Mouse (Mus musculus) embryonic fibroblast, embryonic 13.5 days (primary cell): Measurements from ENCODE around the gene E2f7. TPM values are rescaled to one million over a fixed set of nuclear protein-coding genes. Genes with fewer than 3 reads are reported as not detected.

Source experiments
- H3K27ac ChIP-seq: 2 replicates; pipeline ENCODE4 v1.5.1; 2012; ENCODE audit warnings: low read length, control low read depth, inconsistent platforms; ENCODE audit not compliant: insufficient read depth
- H3K4me1 ChIP-seq: 2 replicates; pipeline ENCODE4 v1.6.1; 2011; ENCODE audit warnings: low read length; ENCODE audit not compliant: control insufficient read depth, insufficient read depth
- H3K4me3 ChIP-seq: 2 replicates; pipeline ENCODE4 v1.5.1; 2011; ENCODE audit warnings: mild to moderate bottlenecking, control low read depth, low read length; ENCODE audit not compliant: insufficient read depth
- CTCF ChIP-seq: IDR thresholded peaks from 2 replicates; pipeline ENCODE4 v1.5.1; 2011; ENCODE audit warnings: mild to moderate bottlenecking, control low read depth, low read length, moderate library complexity, borderline replicate concordance; ENCODE audit not compliant: insufficient read depth
- POLR2A ChIP-seq: IDR thresholded peaks from 2 replicates; pipeline ENCODE4 v1.6.1; 2011; ENCODE audit warnings: low read depth, mild to moderate bottlenecking, control low read depth, low read length, moderate library complexity
- polyA plus RNA-seq: library from polyadenylated mRNA; stranded (reverse); fragments of >200 nt; gene quantifications from 2 replicates; pipeline ENCODE4 v1.2.4, GENCODE M21; 2011; ENCODE audit warnings: low read depth; ENCODE audit not compliant: missing spikeins, insufficient read length

The E2f7 gene
- polyA plus RNA-seq, 1 experiment = 10.9 TPM

- H3K27ac ChIP-seq = peak overlapping the region; percentile 58; the same call in 1 of the 2 replicates
- no peak overlapping the region for H3K4me3 ChIP-seq
- TF ChIP-seq POLR2A (no peak), CTCF (no peak)
- H3K4me1 ChIP-seq = peaks cover 10% of the 10 kb centered on the region
Measured at GRCm38 (mm10) chr10:110804279-110805024, 59.2 kb downstream of the E2f7 start.

- TF ChIP-seq CTCF = no peak
- no peak for TF ChIP-seq POLR2A
- H3K4me1 ChIP-seq = peaks cover 10% of the 10 kb centered on the region
- H3K27ac ChIP-seq = peak overlapping the region; percentile 58
- H3K4me3 ChIP-seq = no peak overlapping the region
Measured at GRCm38 (mm10) chr10:110805025-110805740, 59.9 kb downstream of the E2f7 start.

DNA sequence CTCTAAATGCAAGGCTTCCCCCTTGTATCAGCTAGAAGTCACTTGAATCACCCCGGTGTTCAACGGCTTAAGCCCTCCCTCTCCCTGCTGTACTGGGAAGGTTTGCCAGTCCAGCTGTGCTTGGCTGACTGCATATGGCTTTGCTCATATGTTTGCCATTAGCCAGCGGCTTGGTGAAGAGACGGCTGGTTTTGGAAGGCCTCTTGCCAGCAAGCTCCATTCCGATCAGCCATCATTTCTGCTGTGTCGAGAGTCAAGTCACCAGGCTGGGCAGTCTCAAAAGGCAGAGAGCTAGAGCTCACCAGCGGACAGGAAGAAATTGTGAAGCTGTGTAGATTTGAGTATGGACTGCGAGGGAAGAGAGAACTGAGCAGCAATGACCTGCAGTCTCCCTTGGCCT lies 61.2 kb downstream of the E2f7 start:
- Histone ChIP-seq H3K27ac (no peak overlapping the region), H3K4me3 (no peak overlapping the region), H3K4me1 (peaks cover 10% of the 10 kb centered on the region)
- TF ChIP-seq CTCF (no peak), POLR2A (no peak)

DNA sequence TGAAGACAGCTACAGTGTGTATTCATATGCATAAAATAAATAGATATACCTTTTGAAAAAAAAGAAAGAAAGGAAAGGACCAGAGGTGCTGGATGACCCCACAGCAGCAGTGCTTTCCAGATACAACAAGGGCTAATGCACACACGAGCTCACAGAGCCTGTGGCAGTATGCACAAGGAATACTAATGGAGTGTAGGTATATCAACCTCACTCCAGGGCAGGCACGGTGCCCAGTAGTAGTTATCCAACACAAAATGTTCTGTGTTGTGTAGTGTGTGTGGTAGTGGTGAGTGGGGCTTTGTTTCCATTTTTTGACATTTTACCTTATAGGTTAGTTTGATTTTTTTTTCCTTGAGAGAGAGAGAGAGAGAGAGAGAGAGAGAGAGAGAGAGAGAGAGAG lies 65.3 kb downstream of the E2f7 start:
- H3K4me1 ChIP-seq = peaks cover 3% of the 10 kb centered on the region
- no peak overlapping the region for H3K27ac ChIP-seq
- TF ChIP-seq POLR2A (no peak), CTCF (no peak)
- no peak overlapping the region for H3K4me3 ChIP-seq

DNA sequence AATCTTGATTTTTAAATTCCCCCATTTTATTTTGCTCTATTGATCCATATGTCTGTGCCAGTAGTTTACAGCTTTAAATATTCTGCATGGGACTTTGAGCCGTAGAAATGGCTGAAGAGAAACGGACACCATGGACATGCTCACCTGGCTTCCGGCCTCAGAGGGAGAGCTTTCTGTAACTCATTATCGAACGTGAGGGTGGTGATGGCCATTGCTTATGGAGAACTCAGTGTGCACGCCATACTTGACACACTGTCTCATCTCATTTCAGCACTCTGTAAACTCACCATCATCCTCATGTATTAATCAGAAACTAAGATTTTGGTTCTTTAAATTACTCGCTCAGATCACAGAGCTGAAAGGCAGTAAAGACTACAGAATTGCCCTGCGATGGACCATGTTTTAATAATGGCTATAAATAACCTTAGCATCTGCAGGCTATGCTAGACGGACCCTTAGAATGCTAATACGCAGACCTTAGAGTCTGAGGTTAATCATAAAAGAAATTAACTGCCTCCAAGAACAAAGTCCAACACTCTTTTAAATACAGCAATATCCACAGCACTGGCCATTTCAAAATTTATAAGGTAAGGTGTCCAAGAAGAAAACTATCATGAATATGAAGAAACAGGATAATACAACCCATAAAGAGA lies 66.1 kb downstream of the E2f7 start:
- no peak overlapping the region for H3K27ac ChIP-seq
- no peaks in the 10 kb centered on the region; the same call in 1 of the 2 replicates for H3K4me1 ChIP-seq
- TF ChIP-seq POLR2A = no peak
- no peak for TF ChIP-seq CTCF
- H3K4me3 ChIP-seq = no peak overlapping the region

GRCm38 (mm10) chr10:110811862-110812225 lies 66.6 kb downstream of the E2f7 start:
- Histone ChIP-seq H3K4me3 (no peak overlapping the region), H3K27ac (no peak overlapping the region), H3K4me1 (no peaks in the 10 kb centered on the region)
- TF ChIP-seq POLR2A (no peak), CTCF (no peak)

DNA sequence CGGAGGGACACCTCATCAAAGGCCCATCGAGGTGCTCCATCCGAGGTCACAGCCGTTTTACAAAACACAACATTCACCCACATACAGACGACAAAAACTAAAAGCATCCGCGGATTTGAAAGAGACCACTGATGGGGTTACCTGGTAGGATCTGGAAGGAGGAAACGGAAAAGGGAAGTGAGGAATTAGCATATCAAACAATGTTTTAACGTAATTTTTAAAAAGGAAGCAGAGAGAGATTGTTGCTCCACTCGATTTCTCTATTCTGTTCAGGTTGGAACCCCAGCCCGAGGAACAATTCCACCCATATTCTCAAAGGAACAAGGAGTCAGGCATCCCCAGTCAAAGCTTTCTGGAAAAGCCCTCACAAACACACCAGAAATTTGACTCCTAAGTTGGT lies 75.9 kb downstream of the E2f7 start:
- no peaks in the 10 kb centered on the region for H3K4me1 ChIP-seq
- no peak overlapping the region for H3K27ac ChIP-seq
- no peak overlapping the region for H3K4me3 ChIP-seq
- no peak for TF ChIP-seq POLR2A

GRCm38 (mm10) chr10:110821692-110822091 lies 76.5 kb downstream of the E2f7 start:
- no peak overlapping the region for H3K27ac ChIP-seq
- no peaks in the 10 kb centered on the region for H3K4me1 ChIP-seq
- TF ChIP-seq POLR2A (no peak), CTCF (no peak)
- no peak overlapping the region for H3K4me3 ChIP-seq

GRCm38 (mm10) chr10:110832336-110832735 lies 87.1 kb downstream of the E2f7 start:
- TF ChIP-seq CTCF = no peak
- no peak for TF ChIP-seq POLR2A
- Histone ChIP-seq H3K4me3 (no peak overlapping the region), H3K4me1 (no peaks in the 10 kb centered on the region), H3K27ac (no peak overlapping the region)

DNA sequence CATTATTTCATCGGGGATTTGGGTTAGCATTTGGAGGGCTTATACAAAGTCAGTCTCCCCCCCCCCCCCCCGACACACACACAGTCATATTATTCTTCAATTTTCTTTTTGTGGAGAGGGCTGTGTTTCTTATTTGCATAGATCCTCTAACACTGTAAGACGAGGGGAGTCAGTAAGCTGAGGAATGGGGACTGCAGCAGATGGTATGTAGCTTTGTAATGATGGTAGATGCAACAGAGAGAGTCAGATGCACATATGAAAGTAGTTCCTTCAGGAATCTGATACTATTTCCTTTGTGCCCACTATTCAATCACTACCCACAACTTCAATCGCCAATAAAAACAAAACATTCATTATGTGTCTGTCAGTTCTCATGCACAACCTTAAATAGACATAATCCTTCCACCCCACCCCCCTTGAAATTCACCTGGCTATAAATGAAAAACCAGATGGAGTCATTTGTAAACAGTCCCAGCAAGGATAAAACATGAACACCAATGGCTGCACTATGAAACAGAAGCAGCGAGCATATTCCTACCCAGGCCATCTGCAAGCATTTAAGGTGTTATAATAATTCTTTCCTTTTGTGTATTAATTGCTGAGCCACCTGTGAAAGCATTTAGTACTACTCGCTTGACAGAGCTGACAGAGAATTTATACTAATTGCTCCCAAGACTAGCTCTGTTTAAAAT lies 90.0 kb downstream of the E2f7 start:
- Histone ChIP-seq H3K4me1 (no peaks in the 10 kb centered on the region), H3K4me3 (no peak overlapping the region), H3K27ac (no peak overlapping the region)
- TF ChIP-seq CTCF = no peak
- no peak for TF ChIP-seq POLR2A

Other genes with a start within 250 kb of the E2f7 start
- gene Csrp2, start 174.3 kb downstream of the E2f7 start, polyA plus RNA-seq = 70.6 and 92.6 TPM in 2 replicates